Mouse (Mus musculus) olfactory bulb, adult 2 months (tissue): ENCODE measurements around the gene Dpf3.

Experiments
- CTCF ChIP-seq: fragments of 200-500 bp; IDR thresholded peaks from 2 replicates; pipeline ENCODE4 v1.5.1; 2012; ENCODE audit warnings: low read depth, mild to moderate bottlenecking, low read length, moderate library complexity; ENCODE audit not compliant: insufficient read depth
- POLR2A ChIP-seq: fragments of 200-500 bp; IDR thresholded peaks from 2 replicates; pipeline ENCODE4 v1.6.1; 2012; ENCODE audit warnings: mild to moderate bottlenecking, low read depth, low read length, moderate library complexity; ENCODE audit not compliant: insufficient read depth

GRCm38 (mm10) chr12:83495248-83495960 is 7.9 kb upstream of the Dpf3 start:
- no peak for TF ChIP-seq POLR2A
- TF ChIP-seq CTCF = no peak
